Mouse (Mus musculus) embryonic facial prominence, embryonic 12.5 days (tissue): ENCODE results near the gene Mgst2. TPM values are rescaled to one million over a fixed set of nuclear protein-coding genes. Genes with fewer than 3 reads are reported as not detected.
A peak's percentile ranks its signal among the peaks of the same experiment; 100 is the strongest.

Experiments
- ATAC-seq: fragments of 200-750 bp; cut with Nextera tagmentation; 2 replicates; pipeline ENCODE4 v1.8.0; 2017; ENCODE audit not compliant: insufficient number of reproducible peaks, insufficient read depth, low FRiP score, low TSS enrichment
- H3K27ac ChIP-seq: fragments of 300-500 bp; sonication (generic); 2 replicates; pipeline ENCODE4 v1.5.1; 2016; ENCODE audit warnings: mild to moderate bottlenecking
- H3K27me3 ChIP-seq: fragments of 300-500 bp; sonication (generic); 2 replicates; pipeline ENCODE4 v1.6.1; 2016; ENCODE audit warnings: mild to moderate bottlenecking, moderate library complexity
- H3K36me3 ChIP-seq: fragments of 300-500 bp; sonication (generic); 2 replicates; pipeline ENCODE4 v1.6.1; 2016; ENCODE audit warnings: mild to moderate bottlenecking
- H3K4me1 ChIP-seq: fragments of 300-500 bp; sonication (generic); 2 replicates; pipeline ENCODE4 v1.6.1; 2016
- H3K4me2 ChIP-seq: fragments of 300-500 bp; sonication (generic); replicated peaks from 2 replicates; pipeline ENCODE4 v1.6.1; 2016; ENCODE audit warnings: mild to moderate bottlenecking, moderate library complexity
- H3K4me3 ChIP-seq: fragments of 300-500 bp; sonication (generic); 2 replicates; pipeline ENCODE4 v1.5.1; 2016; ENCODE audit warnings: mild to moderate bottlenecking
- H3K9ac ChIP-seq: fragments of 300-500 bp; sonication (generic); 2 replicates; pipeline ENCODE4 v1.6.1; 2016; ENCODE audit warnings: mild to moderate bottlenecking, moderate library complexity
- H3K9me3 ChIP-seq: fragments of 300-500 bp; sonication (generic); 2 replicates; pipeline ENCODE4 v1.6.1; 2016; ENCODE audit warnings: mild to moderate bottlenecking, moderate library complexity
- WGBS: fragments of 180-500 bp; shearing (Covaris S2); methylation state at CpG from one replicate; pipeline ENCODE4 v1.1.7; 2016; 5-methylcytosine and 5-hydroxymethylcytosine counted together
- polyA plus RNA-seq: library from polyadenylated mRNA; unstranded; fragments of >200 nt; fragmentation: Nextera tagmentation; extraction: Ambion mirVana; gene quantifications from 2 replicates; pipeline ENCODE4 v1.2.1, GENCODE M21; 2016

Gene Mgst2
- polyA plus RNA-seq, 1 experiment from 2014 or later = 1.3 TPM

DNA sequence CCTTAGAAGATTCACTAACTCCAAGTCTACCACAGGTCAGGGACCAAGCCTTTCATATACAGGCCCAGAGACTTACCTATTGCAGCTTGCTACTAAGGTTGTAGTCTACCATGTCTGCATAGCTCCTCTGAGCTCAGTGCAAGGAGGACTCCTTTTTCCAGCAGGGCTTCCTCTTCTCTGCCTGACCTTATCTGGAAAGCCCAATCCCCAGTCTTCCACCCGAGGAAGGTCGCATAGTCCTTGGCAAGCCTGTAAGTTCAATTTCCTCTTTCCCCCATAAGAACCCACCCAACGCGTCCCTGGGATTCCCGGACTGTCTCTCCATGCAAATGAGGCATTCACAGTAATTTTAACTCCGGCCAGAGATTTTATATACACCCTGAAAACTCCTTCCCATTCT lies 66.1 kb downstream of the Mgst2 start:
- no peak overlapping the region for H3K4me2 ChIP-seq
- H3K9me3 ChIP-seq = no peaks in the 10 kb centered on the region
- no peaks in the 10 kb centered on the region for H3K36me3 ChIP-seq
- H3K9ac ChIP-seq = no peak overlapping the region
- no peak for ATAC-seq
- 86% methylated on average over 6 of the region's 6 CpGs for WGBS
- no peaks in the 10 kb centered on the region for H3K27me3 ChIP-seq
- no peak overlapping the region for H3K4me3 ChIP-seq
- H3K4me1 ChIP-seq = peaks cover 7% of the 10 kb centered on the region; the same call in 1 of the 2 replicates
- H3K27ac ChIP-seq = no peak overlapping the region

DNA sequence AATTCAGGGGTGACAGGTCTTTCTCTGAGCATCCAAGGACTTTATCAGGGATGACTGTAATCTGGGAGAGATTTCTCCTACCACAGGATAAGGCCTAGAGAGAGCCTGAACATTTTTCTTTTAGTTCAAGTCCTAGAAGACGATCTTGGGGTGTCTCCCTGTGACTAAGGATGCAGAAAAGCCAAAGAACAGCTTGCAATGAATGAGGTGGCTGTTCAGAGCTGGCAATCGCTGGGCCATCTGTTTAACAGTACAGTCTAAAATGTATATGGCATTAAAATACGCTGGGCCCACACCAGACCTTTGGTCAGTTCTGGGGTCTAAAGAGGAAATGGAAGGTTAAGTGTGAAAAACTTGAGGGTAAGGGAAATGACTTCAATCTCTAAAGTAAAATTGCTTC lies 67.3 kb downstream of the Mgst2 start:
- Histone ChIP-seq H3K9me3 (no peaks in the 10 kb centered on the region), H3K36me3 (no peaks in the 10 kb centered on the region), H3K27me3 (no peaks in the 10 kb centered on the region), H3K4me2 (no peak overlapping the region), H3K4me1 (peaks cover 7% of the 10 kb centered on the region; the same call in 1 of the 2 replicates), H3K27ac (no peak overlapping the region), H3K9ac (no peak overlapping the region), H3K4me3 (no peak overlapping the region)
- WGBS = 74% methylated on average over 3 of the region's 3 CpGs
- no peak for ATAC-seq

GRCm38 (mm10) chr3:51727968-51728367 lies 67.8 kb downstream of the Mgst2 start:
- no peaks in the 10 kb centered on the region for H3K9me3 ChIP-seq
- no peaks in the 10 kb centered on the region for H3K36me3 ChIP-seq
- H3K4me2 ChIP-seq = no peak overlapping the region
- no peak for ATAC-seq
- peak overlapping the region; percentile 11; the same call in 1 of the 2 replicates for H3K27ac ChIP-seq
- no peak overlapping the region for H3K4me3 ChIP-seq
- H3K9ac ChIP-seq = no peak overlapping the region
- H3K4me1 ChIP-seq = peaks cover 7% of the 10 kb centered on the region; the same call in 1 of the 2 replicates
- 68% methylated on average over 8 of the region's 8 CpGs for WGBS
- no peaks in the 10 kb centered on the region for H3K27me3 ChIP-seq

- Histone ChIP-seq H3K27ac (peak overlapping the region; percentile 11; the same call in 1 of the 2 replicates), H3K27me3 (no peaks in the 10 kb centered on the region), H3K4me3 (no peak overlapping the region), H3K4me1 (peaks cover 7% of the 10 kb centered on the region; the same call in 1 of the 2 replicates), H3K36me3 (no peaks in the 10 kb centered on the region), H3K9me3 (no peaks in the 10 kb centered on the region), H3K9ac (no peak overlapping the region), H3K4me2 (no peak overlapping the region)
- WGBS = 86% methylated on average over 12 of the region's 12 CpGs
- ATAC-seq = no peak
Observed at GRCm38 (mm10) chr3:51728456-51728855, 68.3 kb downstream of the Mgst2 start.

DNA sequence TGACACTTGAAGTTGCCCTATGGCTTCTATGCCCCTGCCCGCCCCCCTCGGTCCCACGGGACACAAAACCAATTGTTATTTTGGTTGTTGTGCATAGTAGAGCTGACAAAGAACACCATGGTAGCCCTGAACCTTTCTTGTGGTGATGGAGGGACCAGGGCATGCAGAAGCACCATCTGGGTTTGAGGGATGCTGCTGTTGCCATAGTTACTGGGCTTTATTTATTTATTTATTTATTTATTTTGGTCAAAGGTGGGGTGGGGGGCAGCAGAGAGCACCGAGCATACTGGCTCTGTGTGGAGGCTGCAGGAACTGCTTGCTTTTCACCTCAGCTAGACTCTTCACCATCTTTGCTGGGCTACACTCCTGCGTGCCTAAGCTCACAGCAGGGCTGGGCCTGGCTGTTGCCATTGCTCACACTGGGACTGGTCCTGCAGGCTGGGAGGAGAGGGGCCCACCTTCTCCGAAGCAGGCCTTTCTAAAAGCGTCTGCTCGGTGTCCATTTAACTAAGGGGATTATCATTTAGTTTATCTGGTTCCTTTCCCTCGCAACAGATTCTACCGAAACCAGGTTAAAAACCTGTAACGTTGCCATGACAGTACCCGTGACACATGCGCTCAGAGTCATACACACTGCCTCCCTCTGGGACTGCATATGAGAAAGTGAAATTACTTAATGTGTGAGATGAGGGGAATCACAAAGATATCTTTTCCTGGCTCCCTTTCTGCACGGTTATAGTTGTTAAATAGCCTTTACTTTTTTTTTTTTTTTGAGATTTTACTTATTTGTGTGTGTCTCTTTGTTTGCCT lies 69.2 kb downstream of the Mgst2 start:
- WGBS = 71% methylated on average over 14 of the region's 14 CpGs
- no peaks in the 10 kb centered on the region for H3K27me3 ChIP-seq
- H3K36me3 ChIP-seq = no peaks in the 10 kb centered on the region
- no peak overlapping the region for H3K4me3 ChIP-seq
- no peak overlapping the region for H3K4me2 ChIP-seq
- peaks cover 3% of the 10 kb centered on the region; the same call in 1 of the 2 replicates for H3K4me1 ChIP-seq
- no peak overlapping the region for H3K9ac ChIP-seq
- ATAC-seq = 0 out of 2 replicates have a peak, but pooled peaks have one; percentile 35
- no peaks in the 10 kb centered on the region for H3K9me3 ChIP-seq
- H3K27ac ChIP-seq = no peak overlapping the region

DNA sequence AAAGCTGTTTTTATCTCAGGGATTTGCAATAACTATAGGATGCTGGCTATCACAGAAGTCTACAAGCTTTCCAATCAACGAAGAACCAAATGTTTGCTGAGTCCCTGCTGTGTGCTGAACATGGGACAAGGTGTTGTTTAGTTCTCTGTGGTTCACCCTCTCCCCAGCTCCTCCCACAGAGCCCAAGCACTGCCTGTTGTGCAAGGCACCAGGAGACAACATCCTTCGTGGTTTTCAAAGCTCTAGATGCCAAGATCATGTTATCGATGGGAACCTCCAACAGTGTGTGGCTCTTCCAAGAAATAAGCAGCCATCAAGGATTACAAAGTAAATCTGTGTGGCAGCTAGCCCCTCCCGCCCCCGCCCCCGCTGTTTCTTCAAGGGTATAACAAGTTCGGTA lies 70.5 kb downstream of the Mgst2 start:
- no peak overlapping the region for H3K4me3 ChIP-seq
- H3K27me3 ChIP-seq = no peaks in the 10 kb centered on the region
- no peak for ATAC-seq
- no peaks in the 10 kb centered on the region; the same call in 1 of the 2 replicates for H3K4me1 ChIP-seq
- WGBS = 84% methylated on average over 7 of the region's 7 CpGs
- no peaks in the 10 kb centered on the region for H3K36me3 ChIP-seq
- no peaks in the 10 kb centered on the region for H3K9me3 ChIP-seq
- no peak overlapping the region for H3K4me2 ChIP-seq
- no peak overlapping the region for H3K9ac ChIP-seq
- no peak overlapping the region for H3K27ac ChIP-seq

GRCm38 (mm10) chr3:51731949-51732636 lies 71.9 kb downstream of the Mgst2 start:
- no peaks in the 10 kb centered on the region for H3K9me3 ChIP-seq
- no peak for ATAC-seq
- no peak overlapping the region for H3K4me3 ChIP-seq
- H3K4me2 ChIP-seq = no peak overlapping the region
- H3K4me1 ChIP-seq = no peaks in the 10 kb centered on the region; the same call in 1 of the 2 replicates
- no peaks in the 10 kb centered on the region for H3K27me3 ChIP-seq
- H3K27ac ChIP-seq = no peak overlapping the region
- no peaks in the 10 kb centered on the region for H3K36me3 ChIP-seq
- no peak overlapping the region for H3K9ac ChIP-seq
- WGBS = 84% methylated on average over 16 of the region's 16 CpGs

Other genes starting within 250 kb of the Mgst2 start
- gene Naa15, start 245.2 kb upstream of the Mgst2 start, polyA plus RNA-seq = 58.0 and 65.4 TPM in 2 replicates
- gene Rab33b, start 176.4 kb upstream of the Mgst2 start, polyA plus RNA-seq = 26.7 and 27.4 TPM in 2 replicates
- 4.6 and 4.8 TPM in 2 replicates for gene Setd7, start 99.5 kb upstream of the Mgst2 start, polyA plus RNA-seq